Mouse (Mus musculus) ES-Bruce4 (cell line): Measurements from ENCODE around the gene AL607142.1.

ENCODE experiments used
- CTCF ChIP-seq: IDR thresholded peaks from one replicate; pipeline ENCODE4 v1.8.1; 2011; ENCODE audit warnings: low read depth, low read length
- EP300 ChIP-seq: IDR thresholded peaks from 2 replicates; pipeline ENCODE4 v1.6.1; 2011; ENCODE audit warnings: low read depth, low read length; ENCODE audit not compliant: insufficient read depth
- POLR2A ChIP-seq: IDR thresholded peaks from one replicate; pipeline ENCODE4 v1.8.1; 2011; ENCODE audit warnings: low read length; ENCODE audit not compliant: insufficient read depth

GRCm38 (mm10) chr4:120074061-120074460 is 9.3 kb downstream of the AL607142.1 start:
- TF ChIP-seq CTCF (no peak), EP300 (no peak), POLR2A (no peak)
